Mouse (Mus musculus) hindbrain, embryonic 16.5 days (tissue): Measurements from ENCODE around the gene Igfbp6. TPM values are rescaled to one million over a fixed set of nuclear protein-coding genes. Genes with fewer than 3 reads are reported as not detected.

Experiments used
- ATAC-seq: fragments of 200-750 bp; cut with Nextera tagmentation; 2 replicates; pipeline ENCODE4 v1.8.0; 2017; ENCODE audit warnings: moderate TSS enrichment, moderate library complexity
- H3K27ac ChIP-seq: fragments of 300-500 bp; sonication (generic); 2 replicates; pipeline ENCODE4 v1.5.1; 2014; ENCODE audit warnings: low read depth, mild to moderate bottlenecking, control low read depth, low read length, moderate library complexity
- H3K27me3 ChIP-seq: fragments of 300-500 bp; sonication (generic); replicated peaks from 2 replicates; pipeline ENCODE4 v1.6.1; 2014; ENCODE audit warnings: low read length; ENCODE audit not compliant: control insufficient read depth, insufficient read depth
- H3K36me3 ChIP-seq: fragments of 300-500 bp; sonication (generic); 2 replicates; pipeline ENCODE4 v1.6.1; 2014; ENCODE audit warnings: mild to moderate bottlenecking, low read length, moderate library complexity, mixed read lengths; ENCODE audit not compliant: control insufficient read depth, insufficient read depth
- H3K4me1 ChIP-seq: fragments of 300-500 bp; sonication (generic); 2 replicates; pipeline ENCODE4 v1.6.1; 2014; ENCODE audit warnings: low read depth, low read length; ENCODE audit not compliant: control insufficient read depth, insufficient read depth
- H3K4me2 ChIP-seq: fragments of 300-500 bp; sonication (generic); 2 replicates; pipeline ENCODE4 v1.6.1; 2014; ENCODE audit warnings: mild to moderate bottlenecking, low read length, control low read depth, moderate library complexity
- H3K4me3 ChIP-seq: fragments of 300-500 bp; sonication (generic); 2 replicates; pipeline ENCODE4 v1.5.1; 2014; ENCODE audit warnings: mild to moderate bottlenecking, low read length, control low read depth, moderate library complexity
- H3K9ac ChIP-seq: fragments of 300-500 bp; sonication (generic); 2 replicates; pipeline ENCODE4 v1.6.1; 2014; ENCODE audit warnings: low read depth, mild to moderate bottlenecking, control low read depth, low read length, moderate library complexity
- H3K9me3 ChIP-seq: fragments of 300-500 bp; sonication (generic); 2 replicates; pipeline ENCODE4 v1.6.1; 2014; ENCODE audit warnings: mild to moderate bottlenecking, low read length, moderate library complexity; ENCODE audit not compliant: control insufficient read depth
- WGBS: fragments of 180-500 bp; shearing (Covaris S2); extraction: QIAGEN DNeasy Blood & Tissue Kit; methylation state at CpG from one replicate; pipeline ENCODE4 v1.1.7; 2014; 5-methylcytosine and 5-hydroxymethylcytosine counted together
- polyA plus RNA-seq: library from polyadenylated mRNA; unstranded; fragments of >200 nt; fragmentation: Nextera tagmentation; extraction: Ambion mirVana; gene quantifications from 2 replicates; pipeline ENCODE4 v1.2.1, GENCODE M21; 2015

Igfbp6 gene
- polyA plus RNA-seq, 1 experiment from 2014 or later = 3.9 TPM

DNA sequence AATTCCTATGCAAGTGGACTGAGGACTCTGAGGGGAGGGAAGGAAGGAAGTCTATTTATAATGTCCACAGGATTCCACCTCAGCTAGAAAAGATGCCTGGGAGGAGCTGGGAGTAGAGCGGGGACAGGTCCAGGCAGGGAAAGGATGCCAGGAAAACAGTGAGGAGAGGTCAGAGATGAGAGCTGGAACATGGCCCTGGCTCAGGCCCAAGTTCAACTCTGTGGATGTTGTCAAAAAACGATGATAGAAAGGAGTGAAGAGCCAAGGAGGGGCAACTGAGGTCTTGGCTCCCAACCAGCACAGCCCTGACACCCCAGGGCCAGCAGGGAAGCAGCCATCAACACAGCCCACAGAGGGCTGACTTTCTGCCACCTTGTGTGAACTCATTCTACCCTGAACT, 17.9 kb upstream of the Igfbp6 start:
- Histone ChIP-seq H3K4me1 (no peaks in the 10 kb centered on the region; the same call in 1 of the 2 replicates), H3K27me3 (no peaks in the 10 kb centered on the region), H3K27ac (no peak overlapping the region), H3K9me3 (no peaks in the 10 kb centered on the region), H3K4me3 (no peak overlapping the region), H3K36me3 (peaks cover 41% of the 10 kb centered on the region), H3K9ac (no peak overlapping the region), H3K4me2 (no peak overlapping the region)
- ATAC-seq = no peak
- 43% methylated on average over 2 of the region's 2 CpGs for WGBS

DNA sequence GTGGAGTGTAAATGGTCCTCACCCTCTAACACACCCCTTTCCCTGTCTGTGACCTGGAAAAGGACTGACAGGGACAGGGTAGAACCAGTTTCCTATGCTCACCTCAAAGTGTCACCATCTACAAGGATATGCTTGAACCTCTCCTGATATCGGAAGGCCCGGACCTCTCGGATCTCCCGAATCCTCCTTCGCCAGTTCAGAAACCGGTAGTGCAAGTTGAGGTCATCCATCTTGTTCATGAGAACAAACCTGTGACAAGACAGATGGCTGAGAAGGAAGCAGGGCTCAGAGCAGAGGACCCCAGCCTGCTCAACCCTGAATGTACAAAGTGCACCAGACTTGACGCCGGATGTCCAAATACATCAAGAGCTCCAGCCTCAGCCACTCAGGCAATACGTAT, 10.8 kb upstream of the Igfbp6 start:
- H3K9ac ChIP-seq = no peak overlapping the region
- 85% methylated on average over 9 of the region's 9 CpGs for WGBS
- no peak overlapping the region for H3K4me2 ChIP-seq
- peaks cover 13% of the 10 kb centered on the region for H3K4me1 ChIP-seq
- no peak for ATAC-seq
- H3K4me3 ChIP-seq = no peak overlapping the region
- no peaks in the 10 kb centered on the region for H3K9me3 ChIP-seq
- no peaks in the 10 kb centered on the region for H3K27me3 ChIP-seq
- H3K36me3 ChIP-seq = peaks cover 26% of the 10 kb centered on the region
- no peak overlapping the region for H3K27ac ChIP-seq

DNA sequence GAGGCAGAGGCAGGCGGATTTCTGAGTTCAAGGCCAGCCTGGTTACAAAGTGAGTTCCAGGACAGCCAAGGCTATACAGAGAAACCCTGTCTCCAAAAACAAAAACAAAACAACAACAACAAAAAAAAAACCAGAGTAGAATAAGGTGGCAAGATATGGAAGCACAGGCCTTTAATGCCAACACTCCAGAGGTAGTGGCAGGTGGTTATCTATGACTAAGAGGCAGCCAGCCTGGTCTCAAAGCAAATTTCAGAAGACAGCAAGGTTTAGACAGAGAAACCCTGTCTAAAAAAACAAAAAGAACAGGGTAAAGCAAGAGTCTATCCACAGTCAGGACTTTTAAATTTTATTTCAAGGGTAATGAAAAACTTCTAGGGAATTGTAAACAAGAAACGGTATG, 9.5 kb upstream of the Igfbp6 start:
- Histone ChIP-seq H3K4me3 (no peak overlapping the region; the same call in 1 of the 2 replicates), H3K4me1 (peaks cover 13% of the 10 kb centered on the region), H3K9ac (no peak overlapping the region), H3K36me3 (peaks cover 23% of the 10 kb centered on the region), H3K9me3 (no peaks in the 10 kb centered on the region), H3K27me3 (no peaks in the 10 kb centered on the region), H3K4me2 (peak overlapping the region; percentile 64), H3K27ac (no peak overlapping the region)
- no peak for ATAC-seq
- WGBS = 85% methylated on average over 2 of the region's 2 CpGs

DNA sequence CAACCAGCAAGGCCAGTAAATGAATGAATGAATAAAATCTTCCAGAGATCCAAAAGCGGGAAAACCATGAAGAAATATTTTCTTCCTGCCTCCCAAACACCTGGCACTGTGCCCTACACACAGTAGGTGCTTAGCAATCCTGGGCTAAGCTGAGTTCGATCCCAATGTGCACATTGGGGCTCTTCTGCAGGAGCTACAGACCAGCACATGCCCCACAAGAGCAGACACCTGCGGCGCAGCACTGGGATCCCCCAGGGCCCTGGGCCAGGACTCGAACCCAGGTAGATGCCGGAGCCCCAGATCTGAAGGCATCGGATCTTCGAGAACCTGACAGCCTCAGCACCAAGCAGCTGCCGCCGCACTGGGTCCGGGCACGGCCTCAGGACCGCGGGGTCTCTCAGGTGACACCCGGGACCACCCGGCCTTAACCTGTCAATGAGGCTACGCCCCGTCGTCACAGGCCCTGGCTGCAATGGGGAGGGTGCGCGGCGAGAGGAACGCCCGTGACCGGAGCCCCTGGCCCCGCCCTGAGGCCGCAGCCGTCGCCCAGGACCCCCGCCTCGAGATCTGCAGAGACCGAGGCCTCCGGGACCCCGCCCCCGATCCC, 8.5 kb upstream of the Igfbp6 start:
- Histone ChIP-seq H3K4me3 (peak overlapping the region; percentile 86), H3K27ac (peak overlapping the region; percentile 88), H3K9ac (peak overlapping the region; percentile 95), H3K36me3 (peaks cover 14% of the 10 kb centered on the region), H3K27me3 (no peaks in the 10 kb centered on the region), H3K9me3 (no peaks in the 10 kb centered on the region), H3K4me1 (peaks cover 13% of the 10 kb centered on the region), H3K4me2 (peak overlapping the region; percentile 64)
- ATAC-seq = peak; percentile 77
- WGBS = 4% methylated on average over 27 of the region's 35 CpGs

DNA sequence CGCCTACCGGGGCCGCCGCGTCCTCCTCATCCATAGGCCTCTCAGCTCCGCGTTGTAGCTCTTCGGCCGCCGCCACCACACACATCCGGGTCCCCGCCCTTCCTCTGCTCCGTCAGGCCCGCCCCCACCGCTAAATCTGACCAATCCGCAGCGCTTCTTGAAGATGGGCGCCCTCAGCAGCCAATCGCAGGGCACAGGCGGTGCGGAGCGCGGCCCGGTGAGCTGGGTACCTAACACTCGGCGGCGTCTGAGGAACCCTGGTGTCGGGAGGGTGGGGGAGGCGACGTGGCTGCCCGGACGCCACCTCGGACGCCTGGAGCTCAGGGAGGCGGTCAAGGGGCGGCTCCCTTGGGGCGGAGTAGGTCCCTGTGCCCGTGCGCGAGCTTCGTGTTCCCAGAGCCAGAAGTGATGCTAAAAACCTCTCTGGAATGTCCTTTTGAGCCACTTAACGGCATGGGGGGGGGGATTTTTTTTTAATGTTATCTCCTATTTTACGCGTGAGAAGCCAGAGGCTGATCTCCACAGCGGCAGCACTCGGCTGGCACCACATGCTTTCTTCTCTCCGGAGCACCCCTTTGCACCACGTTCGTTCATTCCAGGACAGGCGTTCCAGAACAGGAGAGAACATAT, 7.9 kb upstream of the Igfbp6 start, which contains the start of gene Spryd3:
TSS of gene Spryd3 (minus strand) at position 106 of the 630 bp plus-strand sequence.
- H3K36me3 ChIP-seq = peaks cover 10% of the 10 kb centered on the region; the same call in 1 of the 2 replicates
- ATAC-seq = peak; percentile 99
- peak within 1 kb of the TSS; percentile 86 for H3K4me3 ChIP-seq
- peak within 1 kb of the TSS; percentile 95 for H3K9ac ChIP-seq
- WGBS = 0% methylated on average over 50 of the region's 50 CpGs
- peak within 1 kb of the TSS; percentile 64 for H3K4me2 ChIP-seq
- H3K27me3 ChIP-seq = no peaks in the 10 kb centered on the region
- H3K9me3 ChIP-seq = no peaks in the 10 kb centered on the region
- H3K27ac ChIP-seq = peak within 1 kb of the TSS; percentile 88
- peaks cover 13% of the 10 kb centered on the region for H3K4me1 ChIP-seq

DNA sequence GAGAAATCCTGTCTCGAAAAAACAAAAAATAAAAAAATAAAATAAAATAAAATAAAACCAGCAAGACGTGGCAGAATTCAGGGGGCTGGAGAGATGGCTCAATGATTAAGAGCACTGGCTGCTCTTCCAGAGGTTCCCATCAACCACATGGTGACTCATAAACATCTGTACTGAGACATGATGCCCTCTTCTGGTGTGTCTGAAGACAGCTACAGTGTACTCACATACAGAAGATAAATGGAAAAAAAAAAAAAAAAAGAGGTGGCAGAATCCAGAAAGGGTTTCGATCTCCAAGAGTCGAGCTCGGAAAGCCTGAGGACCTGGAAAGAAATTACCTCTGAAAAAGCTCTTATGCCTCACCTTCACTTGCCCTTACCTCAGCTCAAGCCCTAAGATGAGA, 3.0 kb upstream of the Igfbp6 start:
- Histone ChIP-seq H3K9ac (no peak overlapping the region), H3K4me1 (peaks cover 6% of the 10 kb centered on the region), H3K9me3 (no peaks in the 10 kb centered on the region), H3K36me3 (no peaks in the 10 kb centered on the region), H3K27me3 (peaks cover 26% of the 10 kb centered on the region), H3K4me2 (no peak overlapping the region), H3K27ac (no peak overlapping the region), H3K4me3 (no peak overlapping the region)
- ATAC-seq = no peak
- 91% methylated on average over 5 of the region's 5 CpGs for WGBS

DNA sequence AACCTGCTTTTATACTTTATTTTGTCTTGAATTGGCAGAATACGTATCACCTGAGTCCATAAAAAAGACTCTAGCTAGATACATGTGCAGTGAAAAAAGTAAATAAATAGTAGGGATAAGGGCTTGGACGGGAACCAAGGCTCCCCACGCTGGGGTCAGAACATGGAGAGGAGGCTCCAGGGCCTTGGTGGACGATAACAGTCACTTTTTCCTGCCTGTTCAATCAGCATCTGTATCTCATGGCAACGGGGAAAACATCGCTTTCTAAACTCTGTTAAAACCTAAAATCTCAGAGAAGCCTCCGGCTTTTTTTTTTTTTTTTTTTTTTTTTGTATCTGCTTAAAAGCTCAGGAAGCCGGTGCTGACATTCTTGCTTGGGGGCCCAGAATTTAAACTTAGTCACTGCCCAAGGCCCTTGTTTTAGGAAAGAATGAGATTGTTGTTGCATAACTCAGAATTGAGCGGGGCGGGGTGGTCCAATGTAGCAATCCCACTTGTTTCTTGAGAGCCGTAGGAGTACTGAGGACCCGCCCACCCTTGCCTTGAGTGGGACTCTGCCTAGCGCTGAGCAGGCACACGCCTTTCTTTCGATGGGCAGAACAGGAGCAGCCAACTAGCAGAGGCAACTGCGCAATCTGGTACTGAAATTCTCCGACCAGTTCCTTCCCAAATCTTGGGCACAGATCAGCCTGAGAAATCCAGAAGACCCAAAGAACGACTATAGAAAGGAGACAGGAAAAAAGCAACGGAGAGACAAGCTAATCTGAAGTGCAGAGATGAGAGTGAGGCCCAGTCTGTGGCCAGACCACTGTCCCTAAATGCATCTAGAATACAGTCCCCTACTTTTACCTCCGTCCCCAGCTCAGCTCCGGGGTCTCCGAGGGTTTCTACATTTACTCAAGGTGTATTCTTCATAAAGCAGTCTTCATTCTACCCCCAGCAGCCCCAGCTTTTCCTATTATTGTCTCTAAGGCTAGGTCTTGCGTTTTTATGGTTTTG, 949 bp upstream of the Igfbp6 start:
- Histone ChIP-seq H3K27ac (no peak overlapping the region), H3K4me1 (no peaks in the 10 kb centered on the region; the same call in 1 of the 2 replicates), H3K36me3 (no peaks in the 10 kb centered on the region), H3K4me2 (no peak overlapping the region), H3K9ac (no peak overlapping the region), H3K9me3 (no peaks in the 10 kb centered on the region), H3K4me3 (no peak overlapping the region), H3K27me3 (peaks cover 26% of the 10 kb centered on the region)
- ATAC-seq = no peak
- 55% methylated on average over 23 of the region's 23 CpGs for WGBS

DNA sequence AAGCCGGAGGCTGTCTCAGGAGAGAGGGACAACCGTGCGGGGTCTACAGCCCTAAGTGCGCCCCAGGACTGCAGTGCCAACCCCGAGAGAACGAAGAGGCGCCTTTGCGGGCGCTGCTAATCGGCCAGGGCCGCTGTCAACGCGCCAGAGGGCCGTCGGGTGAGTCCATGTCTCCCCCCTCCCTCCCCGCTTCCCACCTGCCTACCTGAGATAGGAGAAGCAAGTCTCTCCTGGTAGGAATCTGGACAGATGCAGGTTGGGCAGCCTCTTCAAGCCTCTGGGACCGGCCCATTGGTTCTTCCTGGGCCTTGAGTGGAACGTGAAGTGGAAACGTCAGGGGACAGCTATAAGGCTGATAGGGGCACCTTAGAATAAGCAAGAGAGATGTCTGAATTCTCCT, 564 bp downstream of the Igfbp6 start:
- H3K36me3 ChIP-seq = no peaks in the 10 kb centered on the region
- H3K4me2 ChIP-seq = peak overlapping the region; percentile 8; the same call in 1 of the 2 replicates
- H3K4me3 ChIP-seq = no peak overlapping the region
- no peaks in the 10 kb centered on the region for H3K9me3 ChIP-seq
- H3K9ac ChIP-seq = peak overlapping the region; percentile 11; the same call in 1 of the 2 replicates
- peaks cover 26% of the 10 kb centered on the region for H3K27me3 ChIP-seq
- no peak overlapping the region for H3K27ac ChIP-seq
- no peaks in the 10 kb centered on the region; the same call in 1 of the 2 replicates for H3K4me1 ChIP-seq
- no peak for ATAC-seq
- 18% methylated on average over 19 of the region's 19 CpGs for WGBS
